Mouse (Mus musculus) limb, embryonic 11.5 days (tissue): Measurements from ENCODE around the gene Smyd1. TPM values are rescaled to one million over a fixed set of nuclear protein-coding genes. Genes with fewer than 3 reads are reported as not detected.
"Not testable (repeated sequence)": the region's sequence is repeated elsewhere in the genome, so short reads cannot be mapped to it uniquely, and the experiment has no call there.

Experiments used
- ATAC-seq: fragments of 200-750 bp; cut with Nextera tagmentation; 2 replicates; pipeline ENCODE4 v1.8.0; 2017; ENCODE audit warnings: low read depth; ENCODE audit not compliant: insufficient number of reproducible peaks, low FRiP score, low TSS enrichment
- DNase-seq: peaks from one replicate; pipeline ENCODE4 v3.0.0-alpha.2; 2015; ENCODE audit warnings: low spot score
- H3K27ac ChIP-seq: fragments of 300-500 bp; sonication (generic); replicated peaks from 2 replicates; pipeline ENCODE4 v1.5.1; 2014; ENCODE audit warnings: low read depth, mild to moderate bottlenecking, low read length
- H3K27me3 ChIP-seq: fragments of 300-500 bp; sonication (generic); 2 replicates; pipeline ENCODE4 v1.6.1; 2014; ENCODE audit warnings: mild to moderate bottlenecking, low read length, mixed read lengths; ENCODE audit not compliant: control insufficient read depth, insufficient read depth
- H3K36me3 ChIP-seq: fragments of 300-500 bp; sonication (generic); 2 replicates; pipeline ENCODE4 v1.6.1; 2014; ENCODE audit warnings: mild to moderate bottlenecking, low read length, moderate library complexity, mixed read lengths; ENCODE audit not compliant: control insufficient read depth, insufficient read depth
- H3K4me1 ChIP-seq: fragments of 300-500 bp; sonication (generic); 2 replicates; pipeline ENCODE4 v1.6.1; 2014; ENCODE audit warnings: low read length, mixed read lengths; ENCODE audit not compliant: control insufficient read depth, insufficient read depth
- H3K4me2 ChIP-seq: fragments of 300-500 bp; sonication (generic); 2 replicates; pipeline ENCODE4 v1.6.1; 2014; ENCODE audit warnings: low read depth, mild to moderate bottlenecking, moderate library complexity; ENCODE audit not compliant: severe bottlenecking
- H3K4me3 ChIP-seq: fragments of 300-500 bp; sonication (generic); 2 replicates; pipeline ENCODE4 v1.5.1; 2014; ENCODE audit warnings: low read depth, low read length
- H3K9ac ChIP-seq: fragments of 300-500 bp; sonication (generic); 2 replicates; pipeline ENCODE4 v1.6.1; 2014; ENCODE audit warnings: mild to moderate bottlenecking, low read length
- H3K9me3 ChIP-seq: fragments of 300-500 bp; sonication (generic); 2 replicates; pipeline ENCODE4 v1.6.1; 2016; ENCODE audit warnings: low read length; ENCODE audit not compliant: control insufficient read depth
- WGBS: fragments of 180-500 bp; shearing (Covaris S2); extraction: QIAGEN DNeasy Blood & Tissue Kit; methylation state at CpG from one replicate; pipeline ENCODE4 v1.1.7; 2014; 5-methylcytosine and 5-hydroxymethylcytosine counted together
- polyA plus RNA-seq: library from polyadenylated mRNA; unstranded; fragments of >200 nt; fragmentation: Nextera tagmentation; extraction: Ambion mirVana; gene quantifications from 2 replicates; pipeline ENCODE4 v1.2.1, GENCODE M21; 2014

Gene Smyd1
- polyA plus RNA-seq, 1 experiment from 2014 or later: 3.7 TPM

- Histone ChIP-seq H3K4me3 (peak within 1 kb of the TSS; percentile 69), H3K9ac (peak within 1 kb of the TSS; percentile 94), H3K36me3 (no peaks in the 10 kb centered on the region), H3K9me3 (no peaks in the 10 kb centered on the region), H3K4me2 (peak within 1 kb of the TSS; percentile 80), H3K4me1 (0 out of 2 replicates have a peak, but pooled peaks cover 2% of the 10 kb centered on the region), H3K27ac (peak within 1 kb of the TSS; percentile 96), H3K27me3 (no peaks in the 10 kb centered on the region)
- DNase-seq (peak; percentile 96), ATAC-seq (peak; percentile 93)
- under 1% methylated on average over 61 of the region's 84 CpGs for WGBS
Measured at GRCm38 (mm10) chr6:71271389-71272315, 50.4 kb downstream of the Smyd1 start, which contains the start of gene Krcc1. Krcc1 (plus strand) TSS chr6:71271677.

- 0 out of 2 replicates have a peak, but pooled peaks cover 2% of the 10 kb centered on the region for H3K4me1 ChIP-seq
- peak; percentile 45 for ATAC-seq
- H3K9me3 ChIP-seq: no peaks in the 10 kb centered on the region
- 2% methylated on average over 8 of the region's 8 CpGs for WGBS
- peak overlapping the region; percentile 96; the same call in 1 of the 2 replicates for H3K27ac ChIP-seq
- H3K4me2 ChIP-seq: peak overlapping the region; percentile 80
- H3K27me3 ChIP-seq: no peaks in the 10 kb centered on the region
- peak overlapping the region; percentile 69 for H3K4me3 ChIP-seq
- H3K9ac ChIP-seq: peak overlapping the region; percentile 45; the same call in 1 of the 2 replicates
- no peaks in the 10 kb centered on the region for H3K36me3 ChIP-seq
- DNase-seq: no peak
Measured at GRCm38 (mm10) chr6:71271057-71271388, 51.0 kb downstream of the Smyd1 start.

- WGBS: 27% methylated on average over 13 of the region's 14 CpGs
- Histone ChIP-seq H3K9me3 (no peaks in the 10 kb centered on the region), H3K36me3 (no peaks in the 10 kb centered on the region), H3K27ac (peak overlapping the region; percentile 96; the same call in 1 of the 2 replicates), H3K27me3 (no peaks in the 10 kb centered on the region), H3K4me3 (peak overlapping the region; percentile 69), H3K9ac (peak overlapping the region; percentile 45; the same call in 1 of the 2 replicates), H3K4me1 (0 out of 2 replicates have a peak, but pooled peaks cover 2% of the 10 kb centered on the region), H3K4me2 (peak overlapping the region; percentile 80)
- ATAC-seq: peak; percentile 13; the same call in 1 of the 2 replicates
- peak; percentile 38 for DNase-seq
Measured at GRCm38 (mm10) chr6:71270301-71271056, 51.6 kb downstream of the Smyd1 start.

GRCm38 (mm10) chr6:71269686-71270050 is 52.4 kb downstream of the Smyd1 start:
- H3K36me3 ChIP-seq: not testable (repeated sequence)

GRCm38 (mm10) chr6:71268929-71269685 is 52.9 kb downstream of the Smyd1 start:
- ATAC-seq: no peak
- Histone ChIP-seq H3K4me3 (no peak overlapping the region), H3K9ac (no peak overlapping the region), H3K27ac (no peak overlapping the region), H3K9me3 (no peaks in the 10 kb centered on the region), H3K27me3 (no peaks in the 10 kb centered on the region), H3K36me3 (no peaks in the 10 kb centered on the region), H3K4me1 (0 out of 2 replicates have a peak, but pooled peaks cover 2% of the 10 kb centered on the region), H3K4me2 (no peak overlapping the region)
- WGBS: 68% methylated on average over 7 of the region's 7 CpGs
- no peak for DNase-seq

More at GRCm38 (mm10) chr6:71269686-71270050, 52.4 kb downstream of the Smyd1 start:
- not testable (repeated sequence) for H3K4me3 ChIP-seq, H3K9me3 ChIP-seq, H3K27me3 ChIP-seq, H3K9ac ChIP-seq, H3K4me1 ChIP-seq, ATAC-seq, DNase-seq, H3K27ac ChIP-seq, H3K4me2 ChIP-seq
- WGBS: 94% methylated on average over 6 of the region's 6 CpGs

- not testable (repeated sequence) for H3K36me3 ChIP-seq, H3K4me1 ChIP-seq, H3K9ac ChIP-seq, H3K9me3 ChIP-seq, H3K27ac ChIP-seq, DNase-seq, H3K4me2 ChIP-seq, H3K27me3 ChIP-seq, ATAC-seq, H3K4me3 ChIP-seq
- 85% methylated on average over 7 of the region's 7 CpGs for WGBS
Measured at GRCm38 (mm10) chr6:71267603-71268002, 54.4 kb downstream of the Smyd1 start.

- Histone ChIP-seq H3K4me3 (no peak overlapping the region), H3K9ac (no peak overlapping the region), H3K4me1 (no peaks in the 10 kb centered on the region), H3K36me3 (no peaks in the 10 kb centered on the region), H3K9me3 (no peaks in the 10 kb centered on the region), H3K27me3 (no peaks in the 10 kb centered on the region), H3K4me2 (no peak overlapping the region), H3K27ac (no peak overlapping the region)
- 63% methylated on average over 8 of the region's 8 CpGs for WGBS
- DNase-seq: no peak
- ATAC-seq: no peak
Measured at GRCm38 (mm10) chr6:71262142-71262833, 59.7 kb downstream of the Smyd1 start.
